Mouse (Mus musculus): ENCODE results near the gene Ffar2. TPM values are rescaled to one million over a fixed set of nuclear protein-coding genes. Genes with fewer than 3 reads are reported as not detected.

Ffar2 gene
- polyA plus RNA-seq, 1 experiment from 2014 or later: not detected

GRCm38 (mm10) chr7:30769236-30769635, 54.3 kb downstream of the Ffar2 start:
- H3K4me3 ChIP-seq (ENCODE audit: low read length): no peak overlapping the region
- H3K27ac ChIP-seq (ENCODE audit: low read depth, low read length): no peak overlapping the region
- H3K36me3 ChIP-seq (ENCODE audit: control insufficient read depth, insufficient read depth, low read length): no peaks in the 10 kb centered on the region
- no peaks in the 10 kb centered on the region for H3K27me3 ChIP-seq (ENCODE audit: control insufficient read depth, insufficient read depth, low read length)
- no peak for ATAC-seq (ENCODE audit: low FRiP score, low TSS enrichment)
- peaks cover 6% of the 10 kb centered on the region; the same call in 1 of the 2 replicates for H3K9me3 ChIP-seq (ENCODE audit: control insufficient read depth, low read length)
- no peaks in the 10 kb centered on the region for H3K4me1 ChIP-seq (ENCODE audit: control insufficient read depth, insufficient read depth, low read length)
- no peak overlapping the region for H3K9ac ChIP-seq (ENCODE audit: low read depth, low read length)
- H3K4me2 ChIP-seq (replicated peaks; ENCODE audit: low read depth, low read length): no peak overlapping the region
- 37% methylated on average over 9 of the region's 9 CpGs for WGBS

Other genes starting within 250 kb of the Ffar2 start
- gene Kmt2b, start 235.0 kb downstream of the Ffar2 start, polyA plus RNA-seq (2014; fragmentation: Nextera tagmentation; extraction: Ambion mirVana): 12.3 and 13.6 TPM in 2 replicates
- gene Zbtb32, start 224.9 kb downstream of the Ffar2 start, polyA plus RNA-seq (2014; fragmentation: Nextera tagmentation; extraction: Ambion mirVana): 0.21 and 0.22 TPM in 2 replicates
- 2.2 and 2.3 TPM in 2 replicates for gene Upk1a, start 210.9 kb downstream of the Ffar2 start, polyA plus RNA-seq (2014; fragmentation: Nextera tagmentation; extraction: Ambion mirVana)
- 961 and 1,287 TPM in 2 replicates for gene Cox6b1, start 197.6 kb downstream of the Ffar2 start, polyA plus RNA-seq (2014; fragmentation: Nextera tagmentation; extraction: Ambion mirVana)
- not detected in 2 replicates for gene Etv2, start 187.9 kb downstream of the Ffar2 start, polyA plus RNA-seq (2014; fragmentation: Nextera tagmentation; extraction: Ambion mirVana)
- 93.4 and 111 TPM in 2 replicates for gene Rbm42, start 173.5 kb downstream of the Ffar2 start, polyA plus RNA-seq (2014; fragmentation: Nextera tagmentation; extraction: Ambion mirVana)
- 45.8 and 58.6 TPM in 2 replicates for gene Haus5, start 158.8 kb downstream of the Ffar2 start, polyA plus RNA-seq (2014; fragmentation: Nextera tagmentation; extraction: Ambion mirVana)
- gene Pmis2, start 152.2 kb downstream of the Ffar2 start, polyA plus RNA-seq (2014; fragmentation: Nextera tagmentation; extraction: Ambion mirVana): not detected in 2 replicates
- not detected in 2 replicates for gene 2200002J24Rik, start 124.8 kb downstream of the Ffar2 start, polyA plus RNA-seq (2014; fragmentation: Nextera tagmentation; extraction: Ambion mirVana)
- gene Atp4a, start 111.6 kb downstream of the Ffar2 start, polyA plus RNA-seq (2014; fragmentation: Nextera tagmentation; extraction: Ambion mirVana): 1.2 and 1.3 TPM in 2 replicates
- 202 and 206 TPM in 2 replicates for gene Tmem147, start 94.2 kb downstream of the Ffar2 start, polyA plus RNA-seq (2014; fragmentation: Nextera tagmentation; extraction: Ambion mirVana)
- 0.61 and 1.6 TPM in 2 replicates for gene Gapdhs, start 80.1 kb downstream of the Ffar2 start, polyA plus RNA-seq (2014; fragmentation: Nextera tagmentation; extraction: Ambion mirVana)
- gene Sbsn, start 72.3 kb downstream of the Ffar2 start, polyA plus RNA-seq (2014; fragmentation: Nextera tagmentation; extraction: Ambion mirVana): 1.1 and 1.6 TPM in 2 replicates
- 0.74 and 0.95 TPM in 2 replicates for gene Dmkn, start 60.0 kb downstream of the Ffar2 start, polyA plus RNA-seq (2014; fragmentation: Nextera tagmentation; extraction: Ambion mirVana)
- gene Krtdap, start 35.9 kb downstream of the Ffar2 start, polyA plus RNA-seq (2014; fragmentation: Nextera tagmentation; extraction: Ambion mirVana): not detected in 2 replicates
- gene Ffar3, start 32.4 kb upstream of the Ffar2 start, polyA plus RNA-seq (2014; fragmentation: Nextera tagmentation; extraction: Ambion mirVana): not detected in 2 replicates
- gene Ffar1, start 37.8 kb upstream of the Ffar2 start, polyA plus RNA-seq (2014; fragmentation: Nextera tagmentation; extraction: Ambion mirVana): not detected in 2 replicates
- gene Cd22, start 56.6 kb upstream of the Ffar2 start, polyA plus RNA-seq (2014; fragmentation: Nextera tagmentation; extraction: Ambion mirVana): 0.55 TPM in 1 of 2 replicates, not detected in the other
- gene Mag, start 91.1 kb upstream of the Ffar2 start, polyA plus RNA-seq (2014; fragmentation: Nextera tagmentation; extraction: Ambion mirVana): 0.28 and 0.30 TPM in 2 replicates
- not detected in 2 replicates for gene Hamp2, start 100.9 kb upstream of the Ffar2 start, polyA plus RNA-seq (2014; fragmentation: Nextera tagmentation; extraction: Ambion mirVana)
- not detected in 2 replicates for gene Hamp, start 120.3 kb upstream of the Ffar2 start, polyA plus RNA-seq (2014; fragmentation: Nextera tagmentation; extraction: Ambion mirVana)
- 21.1 and 29.2 TPM in 2 replicates for gene Usf2, start 133.0 kb upstream of the Ffar2 start, polyA plus RNA-seq (2014; fragmentation: Nextera tagmentation; extraction: Ambion mirVana)
- gene Lsr, start 149.7 kb upstream of the Ffar2 start, polyA plus RNA-seq (2014; fragmentation: Nextera tagmentation; extraction: Ambion mirVana): 48.5 and 57.1 TPM in 2 replicates
- gene Fam187b, start 150.0 kb upstream of the Ffar2 start, polyA plus RNA-seq (2014; fragmentation: Nextera tagmentation; extraction: Ambion mirVana): 5.3 TPM in 2 replicates
- gene Fxyd5, start 218.7 kb upstream of the Ffar2 start, polyA plus RNA-seq (2014; fragmentation: Nextera tagmentation; extraction: Ambion mirVana): 23.3 and 25.8 TPM in 2 replicates
- gene Fxyd7, start 227.7 kb upstream of the Ffar2 start, polyA plus RNA-seq (2014; fragmentation: Nextera tagmentation; extraction: Ambion mirVana): 8.0 and 9.5 TPM in 2 replicates
- 29.8 and 46.3 TPM in 2 replicates for gene Fxyd1, start 233.4 kb upstream of the Ffar2 start, polyA plus RNA-seq (2014; fragmentation: Nextera tagmentation; extraction: Ambion mirVana)
- 0.47 TPM in 1 of 2 replicates, not detected in the other for gene Lgi4, start 235.6 kb upstream of the Ffar2 start, polyA plus RNA-seq (2014; fragmentation: Nextera tagmentation; extraction: Ambion mirVana)

All from kidney, embryonic 14.5 days (tissue).